In genomic region chr4:101157476-101157875, GRCm38 (mm10) we compare ENCODE assay signal across 21 mouse cellular contexts.
"Had no signal": no experiment of that assay in that cellular context is flagged by ENCODE, and none has a peak within 500 bp of the region (broad histone marks: within the 10 kb centered on the region; RNA-seq: fewer than 3 reads in every experiment).

No protein-coding gene starts in this region.

- H3K4me1 ChIP-seq: limb, embryonic 15.5 days; lung, embryonic 15.5 days; midbrain, embryonic 10.5 days; midbrain, embryonic 13.5 days; neural tube, embryonic 13.5 days had no signal

- ATAC-seq: inflammation-experienced regulatory T-cells, adult 6 months; intestine, embryonic 16.5 days; midbrain, embryonic 13.5 days; midbrain, embryonic 16.5 days had no signal

- H3K27ac ChIP-seq: left cerebral cortex, adult 2 months; limb, embryonic 12.5 days; limb, embryonic 15.5 days; liver, embryonic 14.5 days; lung, embryonic 15.5 days; midbrain, embryonic 10.5 days; midbrain, embryonic 13.5 days; neural tube, embryonic 13.5 days had no signal

- H3K4me3 ChIP-seq: left cerebral cortex, adult 2 months; limb, embryonic 12.5 days; limb, embryonic 15.5 days; lung, embryonic 15.5 days; megakaryocyte, embryonic 14.5 days; midbrain, embryonic 10.5 days; midbrain, embryonic 13.5 days; myocyte; neural tube, embryonic 13.5 days had no signal

- H3K27me3 ChIP-seq: limb, embryonic 12.5 days; limb, embryonic 15.5 days; lung, embryonic 15.5 days; megakaryocyte, embryonic 14.5 days; midbrain, embryonic 13.5 days; neural tube, embryonic 13.5 days had no signal

- DNase-seq: layer of hippocampus, adult 9-11 months; layer of hippocampus, postnatal 36 days; lung, adult 18-20 months; lung, postnatal 10 days; lung, postnatal 36 days; thymus, adult 18-20 months; thymus, postnatal 36 days had no signal

- H3K9me3 ChIP-seq: limb, embryonic 12.5 days; limb, embryonic 15.5 days; lung, embryonic 15.5 days; megakaryocyte, embryonic 14.5 days; midbrain, embryonic 10.5 days; midbrain, embryonic 13.5 days; neural tube, embryonic 13.5 days had no signal

- H3K4me2 ChIP-seq: limb, embryonic 12.5 days; limb, embryonic 15.5 days; liver, embryonic 11.5 days; lung, embryonic 15.5 days; midbrain, embryonic 13.5 days; neural tube, embryonic 13.5 days had no signal

- H3K9ac ChIP-seq: limb, embryonic 12.5 days; limb, embryonic 15.5 days; liver, embryonic 14.5 days; lung, embryonic 15.5 days; midbrain, embryonic 13.5 days; neural tube, embryonic 13.5 days had no signal
